Mouse (Mus musculus): Measurements from ENCODE around the gene Rnf220. TPM values are rescaled to one million over a fixed set of nuclear protein-coding genes. Genes with fewer than 3 reads are reported as not detected.
A peak's percentile ranks its signal among the peaks of the same experiment; 100 is the strongest.

Rnf220 gene
- total RNA-seq, 2 experiments from 2014 or later = 67.8 to 72.4 TPM

DNA sequence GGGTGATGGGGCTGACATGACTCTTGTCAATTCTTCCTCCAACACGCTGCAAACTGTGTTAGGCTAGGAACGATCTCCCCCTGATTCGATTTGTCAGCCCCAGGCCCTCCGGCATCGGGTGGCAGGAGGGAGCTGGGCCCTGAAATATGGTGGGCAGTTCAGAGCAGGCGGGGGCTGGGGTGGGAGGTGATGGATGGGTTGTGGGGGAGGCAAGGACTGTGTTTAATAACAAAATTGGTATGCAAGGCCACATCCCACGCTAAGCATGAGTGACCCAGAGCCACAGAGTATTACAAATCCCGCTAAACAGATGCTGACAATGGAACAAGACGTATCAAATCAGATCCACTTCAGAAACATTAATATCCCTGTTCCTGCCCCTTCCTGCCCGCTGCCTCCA is 196.9 kb downstream of the Rnf220 start:
- no peak for DNase-seq

DNA sequence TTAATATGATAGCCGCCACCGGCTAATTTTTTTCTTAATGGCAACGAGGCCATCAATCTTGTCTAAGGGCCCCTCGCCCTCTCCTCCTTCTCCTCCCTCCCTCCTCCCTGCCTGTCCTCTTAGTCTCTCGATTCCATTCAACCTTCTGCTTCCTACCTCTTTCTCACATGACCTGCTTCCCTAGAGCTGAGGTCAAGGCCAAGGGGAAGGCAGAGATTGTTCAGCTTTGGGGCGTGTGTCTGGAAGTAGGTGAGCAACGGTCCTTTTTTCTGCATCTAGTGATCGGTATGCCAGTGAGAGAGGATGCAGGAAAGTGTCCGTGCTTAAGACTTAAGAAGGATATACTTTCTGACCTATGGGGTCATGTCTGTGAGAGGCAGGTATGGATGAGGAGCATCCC is 199.0 kb downstream of the Rnf220 start:
- DNase-seq = no peak

DNA sequence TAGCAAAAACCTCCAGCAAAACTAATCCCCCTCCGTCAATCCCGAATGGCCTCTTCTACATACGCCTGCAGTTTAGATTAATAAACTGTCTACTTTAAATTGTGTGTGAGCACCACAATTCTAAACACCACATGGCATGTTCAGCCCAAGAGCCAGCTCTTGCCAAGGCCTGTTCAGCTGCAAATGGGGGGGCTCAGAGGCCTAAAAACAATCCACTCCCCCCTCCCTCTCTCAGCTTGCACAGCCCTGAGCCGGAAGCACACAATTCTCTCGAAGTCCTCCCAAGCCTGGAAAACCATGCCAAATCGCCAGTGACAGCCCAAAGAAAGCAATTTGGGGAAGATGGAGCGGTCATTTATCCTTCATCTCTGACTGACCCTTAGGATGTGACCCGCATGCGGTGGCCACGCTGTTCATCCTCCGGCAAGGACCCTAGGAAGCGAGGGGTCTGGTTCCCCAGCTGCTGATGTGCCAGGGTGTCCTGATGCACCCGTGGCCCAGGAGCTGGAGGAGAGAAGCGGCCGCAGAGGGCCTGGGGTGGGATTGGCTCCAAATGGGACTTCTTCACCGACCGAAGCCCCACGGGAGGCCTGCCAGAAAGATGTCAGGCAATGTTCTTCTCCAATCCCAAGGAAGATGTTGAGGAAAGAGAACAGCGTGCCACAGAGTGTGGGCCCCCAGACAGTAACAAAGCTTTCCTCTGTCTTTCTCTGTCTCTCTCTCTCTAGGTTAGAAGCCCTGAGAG is 199.8 kb downstream of the Rnf220 start:
- no peak for DNase-seq

DNA sequence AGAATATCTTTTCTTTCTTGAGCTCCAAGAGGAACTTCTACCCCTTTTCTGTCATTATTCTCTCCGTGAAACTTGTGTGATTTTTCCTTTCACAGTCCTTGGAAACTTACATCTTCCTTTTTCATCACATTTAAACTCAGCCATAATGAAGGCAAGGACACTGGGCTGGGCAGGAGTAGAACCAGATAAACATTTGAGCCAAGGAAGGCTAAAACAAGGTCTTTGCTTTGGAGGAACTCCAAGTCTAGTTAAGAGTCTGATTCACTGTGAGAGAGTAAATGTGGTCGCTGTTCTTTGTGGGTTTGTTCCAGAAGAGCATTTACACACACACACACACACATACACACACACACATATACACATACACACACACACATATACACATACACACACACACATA is 205.2 kb downstream of the Rnf220 start:
- no peak for DNase-seq

DNA sequence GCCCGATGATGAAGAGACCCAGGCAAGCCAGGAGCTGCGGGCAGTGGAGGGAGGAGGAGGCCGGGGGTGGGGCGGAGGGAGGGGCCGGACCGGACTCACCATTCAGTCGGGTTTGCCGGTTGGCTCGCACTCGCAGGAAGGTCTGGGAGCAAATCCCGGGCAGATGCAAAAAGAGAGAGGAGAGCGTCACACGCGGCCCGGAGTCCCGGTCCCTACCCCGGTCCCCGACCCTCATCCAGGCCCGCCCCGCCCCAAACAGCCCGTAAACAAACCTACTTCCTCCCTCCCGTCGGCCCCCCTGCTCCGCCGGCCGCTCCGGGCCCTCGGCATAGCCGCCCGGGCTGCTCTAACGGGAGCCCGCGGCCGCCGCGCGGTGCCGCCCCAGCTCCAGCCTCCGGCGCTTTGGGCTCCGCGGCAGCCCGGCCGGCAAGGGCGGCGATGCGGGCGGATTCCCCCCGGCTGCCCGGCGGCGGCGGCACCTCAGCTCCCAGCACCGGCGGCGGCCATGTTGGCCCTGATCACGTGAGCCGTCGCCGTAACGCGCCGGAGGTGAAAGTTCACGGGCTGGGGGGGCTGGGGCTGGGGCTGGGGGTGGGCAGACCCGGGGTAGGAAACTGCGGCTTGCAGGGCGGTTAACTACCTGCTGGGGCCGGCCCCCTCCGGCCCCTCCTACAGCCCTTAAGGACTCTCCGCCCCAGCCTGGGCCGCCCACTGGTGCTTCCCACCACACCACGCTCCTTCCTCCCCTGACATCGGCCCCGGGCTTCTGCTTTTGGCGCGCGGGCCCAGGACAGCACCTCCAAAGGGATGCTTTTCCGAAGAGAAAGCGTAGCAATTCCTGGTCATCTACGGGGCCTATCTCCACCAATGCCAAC is 207.7 kb downstream of the Rnf220 start:
- peak; percentile 86 for DNase-seq

DNA sequence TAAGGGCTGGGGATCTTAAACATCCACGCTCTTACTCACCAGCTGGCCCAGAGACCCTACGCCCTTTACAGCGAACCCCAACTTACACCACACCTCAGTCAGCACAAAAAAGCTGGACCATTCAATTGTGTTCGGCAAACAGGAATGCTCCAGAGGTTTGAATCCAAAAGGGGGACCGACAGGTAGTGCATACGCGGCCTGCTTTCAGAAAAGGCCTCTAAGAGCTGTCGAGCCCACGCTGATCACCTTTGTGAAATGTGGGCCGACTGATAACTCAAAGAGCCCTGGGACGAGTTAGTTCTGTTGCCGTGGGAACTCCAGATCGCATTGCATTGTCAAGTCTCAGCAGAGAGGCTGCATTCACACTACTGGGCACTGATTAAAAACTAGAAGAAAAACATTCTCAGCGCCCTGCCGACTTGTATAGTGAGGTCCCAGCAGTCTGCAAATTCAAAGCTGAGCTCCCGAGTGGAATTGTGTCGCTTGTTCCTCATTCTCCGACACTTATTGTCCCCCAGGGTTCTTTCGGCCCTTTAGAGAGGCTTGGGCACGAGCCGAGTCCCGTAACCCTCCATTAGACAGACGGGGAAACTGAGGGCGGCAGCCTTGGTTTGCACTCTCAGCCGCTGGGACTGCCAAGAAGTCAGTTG is 208.4 kb downstream of the Rnf220 start:
- DNase-seq = no peak

DNA sequence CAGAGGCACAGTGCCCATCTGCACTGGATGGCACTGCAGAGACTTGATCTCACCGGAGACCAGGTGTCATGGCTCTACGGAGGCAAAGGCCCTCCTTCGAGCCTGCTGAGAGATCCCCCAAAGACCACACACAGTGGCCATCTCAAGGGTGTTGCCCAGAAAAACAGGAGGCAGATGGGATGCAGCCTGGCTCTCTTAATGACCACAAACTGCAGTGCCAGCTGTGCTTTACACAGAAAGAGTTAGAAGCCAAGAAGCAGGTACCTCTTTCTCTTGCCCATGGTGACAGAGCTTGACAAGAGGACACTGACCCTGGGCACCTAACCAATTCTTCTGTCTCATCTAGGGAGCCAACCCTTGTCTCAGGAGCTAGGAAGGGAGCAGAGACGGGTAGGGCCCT is 212.5 kb downstream of the Rnf220 start:
- no peak for DNase-seq

DNA sequence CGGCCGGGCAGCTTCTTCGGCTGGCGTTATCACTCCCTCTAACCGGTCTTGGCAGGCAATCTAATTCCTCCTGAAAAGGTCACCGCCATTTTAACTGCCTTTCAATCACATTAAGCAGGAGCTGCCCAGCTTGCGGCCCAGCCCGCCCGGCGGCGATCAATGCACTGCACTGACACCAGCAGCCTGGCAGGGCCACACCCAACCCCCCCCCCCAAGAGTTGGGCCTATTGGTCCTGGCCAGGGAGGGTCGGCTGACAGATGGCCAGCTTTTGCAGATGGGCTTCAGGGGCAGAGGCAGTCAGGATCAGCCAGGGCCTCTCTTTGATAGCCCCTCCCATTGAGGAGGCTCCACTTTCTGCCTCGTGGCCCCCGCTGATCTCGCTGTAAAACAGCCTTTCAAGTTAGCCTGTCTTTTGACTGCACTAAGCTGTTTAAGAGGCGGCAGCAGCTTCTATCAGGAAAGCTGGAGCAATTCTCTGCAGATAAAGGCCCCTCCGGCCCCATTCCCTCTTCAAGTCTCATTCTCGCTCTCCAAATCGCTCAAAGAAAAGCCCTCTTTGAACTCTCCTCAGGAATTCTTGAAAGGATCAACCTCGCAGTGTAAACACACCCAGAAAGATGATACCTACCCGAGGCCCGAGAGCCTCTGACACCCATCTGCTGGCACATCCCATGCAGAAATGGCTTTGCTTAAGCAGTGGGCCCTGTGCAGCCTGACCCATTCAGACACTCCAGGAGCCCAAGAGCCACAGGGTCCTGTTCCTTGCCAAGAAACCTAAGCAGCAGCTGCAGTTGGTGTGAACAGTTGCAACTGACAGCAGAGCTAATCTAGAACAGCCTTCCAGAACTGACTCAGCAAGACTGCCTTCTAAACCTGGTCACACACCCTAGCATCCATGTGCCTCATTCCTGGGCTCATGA is 213.3 kb downstream of the Rnf220 start:
- DNase-seq = peak; percentile 47

DNA sequence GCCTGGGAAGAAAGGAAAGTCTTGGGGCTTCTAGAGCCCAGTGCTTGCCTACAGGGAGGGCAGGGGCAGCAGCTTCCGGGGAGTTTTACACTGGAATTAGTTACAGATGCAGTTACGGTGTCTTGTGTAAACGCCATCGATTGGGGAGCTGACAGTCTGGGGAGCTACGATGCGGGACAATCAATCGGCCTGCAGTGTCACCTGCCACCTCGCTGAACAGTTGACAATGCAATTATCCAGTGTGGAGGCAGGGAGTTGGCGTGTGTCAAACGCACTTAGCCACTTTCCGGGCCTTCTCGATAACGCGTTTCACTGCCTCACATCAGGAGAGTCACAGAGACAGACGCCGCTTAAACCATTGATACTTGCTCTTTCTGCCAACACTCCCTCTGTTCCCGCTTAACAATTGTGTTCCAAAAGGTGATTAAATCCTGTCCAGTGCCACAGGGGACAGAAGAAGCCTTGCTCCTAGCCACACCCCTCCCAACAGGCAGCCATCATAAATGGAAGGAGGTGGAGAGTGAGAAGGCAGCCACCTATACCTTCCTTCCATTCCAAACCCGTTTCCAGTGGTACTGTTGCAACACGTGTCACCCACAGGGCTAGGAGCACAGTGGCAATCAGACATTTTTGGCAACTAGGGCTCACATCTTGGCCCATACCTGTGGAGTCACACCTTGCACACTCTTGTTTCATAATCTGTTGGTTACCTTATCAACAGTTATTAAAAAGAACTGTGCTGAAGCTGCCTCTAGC is 215.6 kb downstream of the Rnf220 start:
- no peak for DNase-seq

GRCm38 (mm10) chr4:117280397-117280930 is 216.4 kb downstream of the Rnf220 start:
- DNase-seq = no peak

DNA sequence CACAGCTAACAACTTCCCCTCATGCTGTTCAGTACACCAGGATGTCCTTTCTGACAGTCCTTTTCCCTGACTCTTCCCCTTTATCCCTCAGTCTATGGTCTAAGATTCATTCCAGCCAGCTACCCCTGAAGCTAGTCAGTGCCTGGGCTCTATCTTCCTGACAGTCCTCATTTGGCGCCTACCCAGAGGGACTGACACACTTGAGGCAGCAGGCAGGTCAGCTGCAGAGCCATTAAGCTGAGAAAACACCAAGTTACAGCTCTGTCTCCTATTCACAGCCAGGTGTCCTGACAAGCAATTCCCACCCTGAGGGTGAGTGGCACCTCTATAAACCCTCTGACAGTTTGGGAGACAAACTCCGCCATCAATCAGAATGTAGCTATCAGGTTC is 217.6 kb downstream of the Rnf220 start:
- no peak for DNase-seq

DNA sequence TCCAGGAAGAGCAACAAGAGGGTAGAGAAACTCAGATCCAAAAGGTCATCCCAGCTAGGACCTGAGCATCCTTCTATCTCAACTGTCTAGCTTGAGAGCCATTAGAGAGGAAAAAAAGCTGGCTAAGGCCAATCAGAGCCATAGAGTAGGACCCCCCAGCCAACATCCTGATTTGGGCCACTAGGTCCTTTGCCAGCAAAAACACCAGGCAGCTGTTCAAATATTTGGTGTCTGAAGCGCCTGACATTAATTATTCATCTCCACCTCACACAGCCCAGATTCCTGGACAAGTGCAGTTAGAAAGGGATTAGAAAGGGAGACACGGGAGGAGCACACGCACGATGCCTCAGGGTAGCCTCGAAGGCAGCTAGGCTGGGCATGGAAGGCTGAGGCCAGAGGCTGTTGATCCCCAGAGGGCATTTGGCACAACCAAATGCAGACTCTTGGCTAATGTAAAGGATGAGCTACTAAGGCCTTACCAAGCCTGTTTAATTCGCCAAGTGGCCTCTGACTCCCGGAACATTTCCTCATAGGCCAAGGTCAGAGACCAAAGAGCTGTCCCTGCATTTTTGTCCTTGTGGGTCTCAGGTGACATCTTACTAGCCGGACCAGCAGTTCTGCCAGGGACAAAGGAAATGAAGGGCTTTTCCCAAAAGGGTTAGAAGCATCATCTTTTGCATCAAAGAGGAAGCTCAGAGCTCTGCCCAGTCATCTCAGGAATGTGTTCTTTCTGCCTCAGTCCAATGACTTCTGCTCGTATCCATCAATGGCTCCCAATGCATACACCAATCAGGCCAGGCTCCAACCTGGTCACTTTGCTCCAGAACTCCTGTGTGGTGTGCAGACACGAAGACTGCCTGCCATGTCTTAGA is 218.2 kb downstream of the Rnf220 start:
- no peak for DNase-seq

DNA sequence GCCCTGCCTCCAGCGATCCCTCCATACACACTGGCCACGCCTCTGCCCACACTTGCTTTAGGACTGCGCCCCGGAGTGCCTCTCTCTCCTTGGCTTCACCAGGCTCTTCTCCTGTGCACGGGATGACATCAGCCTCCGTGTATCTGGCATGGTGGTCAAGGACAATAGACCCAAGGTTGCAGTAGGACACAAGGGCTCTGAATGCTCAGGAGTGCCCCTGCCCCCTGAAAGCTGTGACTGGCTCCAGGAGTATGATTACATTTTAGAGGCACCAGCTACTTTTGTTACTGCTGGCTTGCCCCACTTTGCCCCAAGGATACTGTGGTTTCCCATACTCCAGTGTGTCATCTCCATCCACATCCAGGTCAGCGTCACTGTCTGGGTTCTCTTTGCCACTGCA is 219.2 kb downstream of the Rnf220 start:
- DNase-seq = peak; percentile 62

DNA sequence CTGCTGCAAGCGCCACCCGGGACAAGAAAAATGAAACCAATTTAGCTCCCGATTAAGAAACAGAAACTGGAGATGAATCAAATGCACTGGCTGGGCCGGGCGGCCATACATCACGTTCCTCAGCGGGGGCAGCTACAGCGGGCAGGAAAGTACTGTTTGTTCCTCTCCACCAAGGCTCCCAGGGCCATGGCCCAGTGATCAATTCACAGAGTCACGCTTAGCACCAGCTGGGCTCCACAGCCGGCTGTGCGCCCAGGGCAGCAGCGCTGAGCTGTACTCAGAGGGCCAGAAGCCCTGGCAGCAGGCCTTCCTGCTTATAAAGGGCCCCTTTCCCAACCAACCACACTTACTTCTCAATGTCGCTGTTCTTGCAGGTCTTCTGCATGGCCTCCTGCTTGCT is 219.8 kb downstream of the Rnf220 start:
- DNase-seq = peak; percentile 60

- DNase-seq = no peak
These were observed 220.6 kb downstream of the Rnf220 start for GRCm38 (mm10) chr4:117276281-117276711.

GRCm38 (mm10) chr4:117274720-117275119 is 222.1 kb downstream of the Rnf220 start:
- DNase-seq = no peak

DNA sequence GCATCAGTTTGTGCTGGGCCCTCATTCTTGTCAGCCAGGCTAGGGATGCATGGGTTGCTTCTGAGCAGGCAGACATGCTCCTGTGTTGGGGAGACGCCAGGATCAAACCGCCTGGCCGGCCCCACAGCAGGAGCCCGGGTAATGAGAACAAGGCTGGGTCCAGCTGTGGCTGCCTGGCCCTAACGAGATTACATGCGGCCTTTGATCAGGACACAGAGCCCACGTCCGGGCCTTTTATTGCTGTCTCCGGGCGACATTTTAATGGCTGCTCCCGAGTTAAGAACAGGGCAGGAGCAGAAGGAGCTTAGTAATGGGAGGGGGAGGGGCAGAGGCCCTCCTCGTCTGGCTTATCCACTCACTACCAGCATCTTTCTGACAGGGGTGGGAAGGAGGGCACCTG is 224.4 kb downstream of the Rnf220 start:
- no peak for DNase-seq

DNA sequence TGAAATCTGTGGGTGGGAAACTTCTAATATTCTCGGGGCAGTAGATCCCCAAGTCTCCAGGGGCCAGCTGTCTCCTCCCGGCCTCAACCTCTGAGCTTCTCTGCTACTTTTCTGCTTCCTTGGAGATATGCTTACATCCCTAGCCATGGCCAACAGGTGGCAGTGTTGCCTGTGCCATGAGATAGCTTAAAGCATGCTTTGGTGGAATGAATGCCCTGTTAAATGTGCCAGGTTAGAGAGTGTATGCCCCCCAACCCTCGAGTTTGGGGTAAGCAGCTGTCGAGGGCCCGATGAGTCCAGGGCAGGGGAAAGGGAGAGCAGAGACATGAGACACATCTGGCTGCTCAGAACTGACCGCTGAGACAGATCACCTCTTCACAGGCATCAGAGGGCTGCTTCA is 226.6 kb downstream of the Rnf220 start:
- DNase-seq = peak; percentile 86

GRCm38 (mm10) chr4:117267831-117268437 is 228.9 kb downstream of the Rnf220 start:
- DNase-seq = no peak
